Mouse (Mus musculus): Measurements from ENCODE around the gene Cdk14.

GRCm38 (mm10) chr5:5211034-5211779 lies 208.9 kb downstream of the Cdk14 start:
- TF ChIP-seq MAX (IDR thresholded peaks at IDR 0.05; ENCODE audit: low read depth) = no peak
- TF ChIP-seq E2F4 (IDR thresholded peaks at IDR 0.05; ENCODE audit: insufficient read depth) = no peak
- TF ChIP-seq TCF3 (IDR thresholded peaks at IDR 0.05; ENCODE audit: insufficient read length, low read depth) = no peak
- no peak for TF ChIP-seq POLR2AphosphoS2 (IDR thresholded peaks at IDR 0.05; ENCODE audit: insufficient read length, low read depth)
- TF ChIP-seq POLR2A (IDR thresholded peaks at IDR 0.05; ENCODE audit: insufficient read length, low read depth) = no peak
- no peak for TF ChIP-seq REST (IDR thresholded peaks at IDR 0.05; ENCODE audit: insufficient read depth, insufficient read length)
